Mouse (Mus musculus): ENCODE measurements around the gene Cdhr5. TPM values are rescaled to one million over a fixed set of nuclear protein-coding genes. Genes with fewer than 3 reads are reported as not detected.

The Cdhr5 gene
- polyA plus RNA-seq, 1 experiment from 2014 or later: 36.8 TPM

DNA sequence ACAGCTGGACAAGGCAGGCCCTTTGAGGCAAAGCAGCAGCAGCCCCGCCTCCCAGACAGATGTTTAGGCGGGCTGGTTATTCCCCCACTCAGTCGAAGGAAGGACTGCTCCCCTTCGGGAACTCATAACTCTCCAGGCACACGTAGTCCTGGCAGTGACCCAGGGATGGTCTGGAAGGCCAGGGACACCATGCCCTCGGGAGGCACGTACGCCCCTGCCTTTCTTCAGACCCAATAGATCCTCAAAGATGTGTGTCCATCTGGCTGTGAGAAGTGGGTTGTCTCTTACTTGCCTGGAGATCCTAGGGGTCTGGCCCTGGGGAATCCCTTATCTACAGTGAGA, 54.5 kb downstream of the Cdhr5 start:
- DNase-seq (ENCODE audit: low spot score) (no peak), ATAC-seq (replicated peaks; ENCODE audit: low FRiP score, low TSS enrichment, low read depth) (no peak)
- 5% methylated on average over 8 of the region's 8 CpGs for WGBS
- H3K36me3 ChIP-seq (ENCODE audit: control insufficient read depth, insufficient read depth, low read length): peaks cover 19% of the 10 kb centered on the region
- peaks cover 28% of the 10 kb centered on the region for H3K4me1 ChIP-seq (replicated peaks; ENCODE audit: control insufficient read depth, insufficient read depth, low read length)
- H3K9me3 ChIP-seq (ENCODE audit: control insufficient read depth, low read length): no peaks in the 10 kb centered on the region
- H3K4me2 ChIP-seq (ENCODE audit: low read length): peak overlapping the region; percentile 56
- peak overlapping the region; percentile 37; the same call in 1 of the 2 replicates for H3K9ac ChIP-seq (ENCODE audit: low read length)
- no peaks in the 10 kb centered on the region for H3K27me3 ChIP-seq (replicated peaks; ENCODE audit: control insufficient read depth, insufficient read depth, low read length)
- H3K27ac ChIP-seq (ENCODE audit: low read depth): peak overlapping the region; percentile 88
- H3K4me3 ChIP-seq (ENCODE audit: low read depth, low read length): peak overlapping the region; percentile 59; the same call in 1 of the 2 replicates

DNA sequence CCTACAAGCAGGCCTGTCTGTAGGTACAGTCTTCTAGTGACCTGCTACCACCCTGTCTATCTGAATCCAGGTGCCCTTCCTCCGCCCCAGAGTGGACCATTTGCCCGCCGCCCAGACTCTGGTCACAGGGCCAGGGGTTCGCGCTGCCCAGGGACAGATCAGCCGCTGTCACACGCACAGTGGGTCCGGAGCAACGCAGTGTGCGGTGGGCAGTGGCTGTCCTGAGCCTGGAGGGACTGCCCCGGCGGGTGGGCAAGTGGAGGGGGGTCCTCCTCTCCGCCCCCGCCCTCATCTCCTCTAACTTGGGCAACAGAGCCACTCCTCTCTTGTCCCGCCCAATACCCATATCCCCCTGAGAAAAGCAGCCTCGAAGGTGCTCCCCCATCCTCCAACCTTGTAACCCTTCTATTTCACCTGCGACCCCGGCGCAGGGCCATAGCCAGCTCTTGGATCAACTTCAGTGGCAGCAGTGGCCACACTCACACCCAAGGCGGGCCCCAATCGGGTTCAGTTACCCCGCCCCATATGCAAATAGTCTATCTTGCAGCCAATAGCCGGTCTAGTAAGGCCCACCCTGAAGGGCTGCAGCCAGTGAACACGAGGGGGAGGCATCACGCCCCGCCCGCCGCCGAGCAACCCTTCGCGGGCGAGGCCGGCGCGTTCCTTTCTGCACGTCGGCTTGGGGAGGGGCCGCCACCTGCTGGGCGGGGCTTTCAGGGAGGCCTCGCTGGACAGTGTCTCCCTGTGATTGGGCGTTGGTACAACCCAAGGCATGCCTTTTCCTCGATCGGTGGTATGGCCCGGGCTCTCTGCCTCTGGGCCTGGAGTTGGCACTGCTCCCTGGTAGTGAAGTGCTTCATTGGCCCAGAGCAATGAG, 55.1 kb downstream of the Cdhr5 start:
- peak overlapping the region; percentile 88 for H3K27ac ChIP-seq (ENCODE audit: low read depth)
- H3K4me1 ChIP-seq (replicated peaks; ENCODE audit: control insufficient read depth, insufficient read depth, low read length): peaks cover 32% of the 10 kb centered on the region
- H3K27me3 ChIP-seq (replicated peaks; ENCODE audit: control insufficient read depth, insufficient read depth, low read length): no peaks in the 10 kb centered on the region
- H3K4me3 ChIP-seq (ENCODE audit: low read depth, low read length): peak overlapping the region; percentile 59
- H3K9ac ChIP-seq (ENCODE audit: low read length): peak overlapping the region; percentile 56
- WGBS: 3% methylated on average over 44 of the region's 44 CpGs
- ATAC-seq (replicated peaks; ENCODE audit: low FRiP score, low TSS enrichment, low read depth) (peak; percentile 94), DNase-seq (ENCODE audit: low spot score) (peak; percentile 99)
- H3K4me2 ChIP-seq (ENCODE audit: low read length): peak overlapping the region; percentile 56
- no peaks in the 10 kb centered on the region for H3K9me3 ChIP-seq (ENCODE audit: control insufficient read depth, low read length)
- peaks cover 19% of the 10 kb centered on the region for H3K36me3 ChIP-seq (ENCODE audit: control insufficient read depth, insufficient read depth, low read length)

DNA sequence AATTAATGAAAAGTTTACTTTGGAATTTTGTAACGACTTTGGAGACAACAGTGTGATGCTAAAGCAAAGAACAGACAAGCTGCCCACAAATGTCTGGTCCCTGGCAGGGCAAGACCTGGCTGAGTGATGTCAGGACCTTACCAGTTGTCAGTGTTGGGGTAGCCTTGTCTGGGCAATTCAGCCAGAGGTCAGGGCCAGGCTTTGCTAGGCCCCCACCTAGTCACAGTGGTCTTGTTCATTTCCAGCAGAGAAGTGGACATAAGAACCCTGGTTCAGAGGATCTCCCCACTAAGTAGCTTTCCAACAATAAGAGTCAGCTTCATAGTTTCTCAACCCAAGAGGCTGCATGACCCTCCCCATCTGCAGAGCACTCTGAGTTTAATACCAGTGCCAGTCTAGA, 56.2 kb downstream of the Cdhr5 start:
- H3K4me3 ChIP-seq (ENCODE audit: low read depth, low read length): peak overlapping the region; percentile 59; the same call in 1 of the 2 replicates
- WGBS: 68% methylated on average over 1 of the region's 1 CpGs
- peaks cover 37% of the 10 kb centered on the region for H3K4me1 ChIP-seq (replicated peaks; ENCODE audit: control insufficient read depth, insufficient read depth, low read length)
- no peaks in the 10 kb centered on the region for H3K9me3 ChIP-seq (ENCODE audit: control insufficient read depth, low read length)
- no peak overlapping the region; the same call in 1 of the 2 replicates for H3K9ac ChIP-seq (ENCODE audit: low read length)
- H3K36me3 ChIP-seq (ENCODE audit: control insufficient read depth, insufficient read depth, low read length): peaks cover 19% of the 10 kb centered on the region
- H3K27ac ChIP-seq (ENCODE audit: low read depth): no peak overlapping the region
- H3K27me3 ChIP-seq (replicated peaks; ENCODE audit: control insufficient read depth, insufficient read depth, low read length): no peaks in the 10 kb centered on the region
- no peak for ATAC-seq (replicated peaks; ENCODE audit: low FRiP score, low TSS enrichment, low read depth)
- DNase-seq (ENCODE audit: low spot score): no peak
- H3K4me2 ChIP-seq (ENCODE audit: low read length): peak overlapping the region; percentile 56

DNA sequence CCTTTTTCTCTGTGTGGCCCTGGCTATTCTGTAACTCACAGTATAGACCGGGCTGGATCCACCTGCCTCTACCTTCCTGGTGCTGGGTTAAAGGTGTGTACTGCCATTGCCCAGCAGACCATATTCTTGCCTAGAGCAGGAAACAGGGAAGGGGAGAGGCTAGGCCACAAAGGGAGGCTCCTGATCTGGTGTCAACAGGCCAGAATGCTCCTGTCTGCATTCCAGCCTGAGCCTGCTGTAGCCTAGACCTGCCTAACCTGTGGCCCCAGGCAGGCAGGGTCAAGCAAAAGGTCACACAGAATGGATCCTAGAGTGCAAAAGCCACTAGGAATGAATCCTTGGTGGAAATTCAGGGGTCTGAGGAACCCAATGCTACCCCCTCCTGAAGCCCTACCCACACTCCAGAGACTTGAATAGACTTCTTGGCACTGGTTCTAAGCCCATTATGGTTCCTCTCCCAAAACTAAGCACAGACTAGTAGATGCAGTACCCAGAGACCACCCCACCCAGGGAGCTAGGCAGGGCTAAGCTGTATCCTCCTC, 57.0 kb downstream of the Cdhr5 start:
- no peak overlapping the region for H3K27ac ChIP-seq (ENCODE audit: low read depth)
- H3K4me2 ChIP-seq (ENCODE audit: low read length): peak overlapping the region; percentile 56
- ATAC-seq (replicated peaks; ENCODE audit: low FRiP score, low TSS enrichment, low read depth) (no peak), DNase-seq (ENCODE audit: low spot score) (no peak)
- peaks cover 19% of the 10 kb centered on the region for H3K36me3 ChIP-seq (ENCODE audit: control insufficient read depth, insufficient read depth, low read length)
- no peak overlapping the region for H3K9ac ChIP-seq (ENCODE audit: low read length)
- WGBS: 92% methylated on average over 1 of the region's 1 CpGs
- H3K4me3 ChIP-seq (ENCODE audit: low read depth, low read length): no peak overlapping the region
- H3K27me3 ChIP-seq (replicated peaks; ENCODE audit: control insufficient read depth, insufficient read depth, low read length): no peaks in the 10 kb centered on the region
- H3K4me1 ChIP-seq (replicated peaks; ENCODE audit: control insufficient read depth, insufficient read depth, low read length): peaks cover 42% of the 10 kb centered on the region
- H3K9me3 ChIP-seq (ENCODE audit: control insufficient read depth, low read length): no peaks in the 10 kb centered on the region

MicroRNAs within 50 kb of the gene (microRNA counts, 519-probe panel; counts per million panel counts)
- 4,367 counts per million, percentile 70 among the panel's probes with 10 or more counts for microRNA mmu-miR-210

Small RNA genes lying within 50 kb of the gene (microRNA-seq; reads per million reads assigned to microRNA genes)
- gene Mir210: 846 reads per million, percentile 77 among the genes with 10 or more reads in this experiment

Other genes with a start within 250 kb of the Cdhr5 start
- gene Gm17387, start 247.7 kb downstream of the Cdhr5 start, polyA plus RNA-seq (2014; fragmentation: Nextera tagmentation; extraction: Ambion mirVana): not detected in 2 replicates
- gene B4galnt4, start 215.7 kb downstream of the Cdhr5 start, polyA plus RNA-seq (2014; fragmentation: Nextera tagmentation; extraction: Ambion mirVana): 9.2 and 13.6 TPM in 2 replicates
- gene Pkp3, start 198.6 kb downstream of the Cdhr5 start, polyA plus RNA-seq (2014; fragmentation: Nextera tagmentation; extraction: Ambion mirVana): 11.6 and 14.7 TPM in 2 replicates
- 10.6 and 11.2 TPM in 2 replicates for gene Sigirr, start 176.2 kb downstream of the Cdhr5 start, polyA plus RNA-seq (2014; fragmentation: Nextera tagmentation; extraction: Ambion mirVana)
- gene Ano9, start 159.0 kb downstream of the Cdhr5 start, polyA plus RNA-seq (2014; fragmentation: Nextera tagmentation; extraction: Ambion mirVana): 18.5 and 20.3 TPM in 2 replicates
- gene Ptdss2, start 154.4 kb downstream of the Cdhr5 start, polyA plus RNA-seq (2014; fragmentation: Nextera tagmentation; extraction: Ambion mirVana): 62.6 and 63.9 TPM in 2 replicates
- gene Rnh1, start 103.9 kb downstream of the Cdhr5 start, polyA plus RNA-seq (2014; fragmentation: Nextera tagmentation; extraction: Ambion mirVana): 121 and 123 TPM in 2 replicates
- gene Hras, start 82.8 kb downstream of the Cdhr5 start, polyA plus RNA-seq (2014; fragmentation: Nextera tagmentation; extraction: Ambion mirVana): 72.6 and 96.6 TPM in 2 replicates
- gene Lrrc56, start 82.6 kb downstream of the Cdhr5 start, polyA plus RNA-seq (2014; fragmentation: Nextera tagmentation; extraction: Ambion mirVana): 3.9 and 4.9 TPM in 2 replicates
- 2.7 and 2.8 TPM in 2 replicates for gene Lmntd2, start 62.7 kb downstream of the Cdhr5 start, polyA plus RNA-seq (2014; fragmentation: Nextera tagmentation; extraction: Ambion mirVana)
- gene Rassf7, start 60.9 kb downstream of the Cdhr5 start, polyA plus RNA-seq (2014; fragmentation: Nextera tagmentation; extraction: Ambion mirVana): 60.3 and 61.4 TPM in 2 replicates
- 73.3 and 80.7 TPM in 2 replicates for gene Phrf1, start 48.0 kb downstream of the Cdhr5 start, polyA plus RNA-seq (2014; fragmentation: Nextera tagmentation; extraction: Ambion mirVana)
- gene Irf7, start 10.3 kb downstream of the Cdhr5 start, polyA plus RNA-seq (2014; fragmentation: Nextera tagmentation; extraction: Ambion mirVana): 2.7 and 3.1 TPM in 2 replicates
- 136 and 201 TPM in 2 replicates for gene Sct, start 2.3 kb upstream of the Cdhr5 start, polyA plus RNA-seq (2014; fragmentation: Nextera tagmentation; extraction: Ambion mirVana)
- 0.39 and 0.93 TPM in 2 replicates for gene Drd4, start 15.2 kb upstream of the Cdhr5 start, polyA plus RNA-seq (2014; fragmentation: Nextera tagmentation; extraction: Ambion mirVana)
- 86.2 and 90.9 TPM in 2 replicates for gene Deaf1, start 50.9 kb upstream of the Cdhr5 start, polyA plus RNA-seq (2014; fragmentation: Nextera tagmentation; extraction: Ambion mirVana)
- gene Tmem80, start 51.0 kb upstream of the Cdhr5 start, polyA plus RNA-seq (2014; fragmentation: Nextera tagmentation; extraction: Ambion mirVana): 23.1 and 27.0 TPM in 2 replicates
- gene Eps8l2, start 62.1 kb upstream of the Cdhr5 start, polyA plus RNA-seq (2014; fragmentation: Nextera tagmentation; extraction: Ambion mirVana): 49.4 and 61.2 TPM in 2 replicates
- gene Taldo1, start 115.4 kb upstream of the Cdhr5 start, polyA plus RNA-seq (2014; fragmentation: Nextera tagmentation; extraction: Ambion mirVana): 339 and 344 TPM in 2 replicates
- gene Gatd1, start 137.3 kb upstream of the Cdhr5 start, polyA plus RNA-seq (2014; fragmentation: Nextera tagmentation; extraction: Ambion mirVana): 49.2 and 56.2 TPM in 2 replicates
- gene Cend1, start 152.7 kb upstream of the Cdhr5 start, polyA plus RNA-seq (2014; fragmentation: Nextera tagmentation; extraction: Ambion mirVana): 1.5 and 1.8 TPM in 2 replicates
- 34.7 and 35.3 TPM in 2 replicates for gene Slc25a22, start 161.1 kb upstream of the Cdhr5 start, polyA plus RNA-seq (2014; fragmentation: Nextera tagmentation; extraction: Ambion mirVana)
- 10.6 and 11.5 TPM in 2 replicates for gene Pidd1, start 167.2 kb upstream of the Cdhr5 start, polyA plus RNA-seq (2014; fragmentation: Nextera tagmentation; extraction: Ambion mirVana)
- 1,554 and 1,709 TPM in 2 replicates for gene Rplp2, start 170.6 kb upstream of the Cdhr5 start, polyA plus RNA-seq (2014; fragmentation: Nextera tagmentation; extraction: Ambion mirVana)
- gene Pnpla2, start 178.4 kb upstream of the Cdhr5 start, polyA plus RNA-seq (2014; fragmentation: Nextera tagmentation; extraction: Ambion mirVana): 24.6 and 30.2 TPM in 2 replicates
- gene Cracr2b, start 184.3 kb upstream of the Cdhr5 start, polyA plus RNA-seq (2014; fragmentation: Nextera tagmentation; extraction: Ambion mirVana): 13.8 and 14.0 TPM in 2 replicates
- 73.4 and 73.5 TPM in 2 replicates for gene Cd151, start 190.6 kb upstream of the Cdhr5 start, polyA plus RNA-seq (2014; fragmentation: Nextera tagmentation; extraction: Ambion mirVana)
- gene Polr2l, start 198.3 kb upstream of the Cdhr5 start, polyA plus RNA-seq (2014; fragmentation: Nextera tagmentation; extraction: Ambion mirVana): 67.7 and 73.4 TPM in 2 replicates
- gene Tspan4, start 198.5 kb upstream of the Cdhr5 start, polyA plus RNA-seq (2014; fragmentation: Nextera tagmentation; extraction: Ambion mirVana): 75.1 and 83.9 TPM in 2 replicates